Mouse (Mus musculus) liver (tissue): ENCODE measurements at regions not wholly inside any gene's neighbourhood (a gene's known extent, or its start where the extent isn't known, plus 50 kb on each side); places are given as distances from the start of the nearest gene placed in this dataset.

Experiments
- DNase-seq: peaks from one replicate; pipeline ENCODE4 v3.0.0-alpha.2; 2020; ENCODE audit warnings: mixed read lengths

GRCm38 (mm10) chr6:16572828-16573227, 325.4 kb downstream of the Tfec start:
- DNase-seq: no peak

- no peak for DNase-seq
Measured at GRCm38 (mm10) chr6:16551945-16552673, 346.1 kb downstream of the Tfec start.

GRCm38 (mm10) chr6:16551131-16551530, 347.1 kb downstream of the Tfec start:
- no peak for DNase-seq

- peak; percentile 6 for DNase-seq
Measured at GRCm38 (mm10) chr6:16550445-16550844, 347.8 kb downstream of the Tfec start.

- DNase-seq: no peak
Measured at GRCm38 (mm10) chr6:16514054-16514453, 384.2 kb downstream of the Tfec start.

- no peak for DNase-seq
Measured at GRCm38 (mm10) chr6:16513541-16513940, 384.7 kb downstream of the Tfec start.

GRCm38 (mm10) chr6:16503836-16504235, 394.4 kb downstream of the Tfec start:
- DNase-seq: no peak

- no peak for DNase-seq
Measured at GRCm38 (mm10) chr6:16487015-16487630, 411.1 kb downstream of the Tfec start.

- DNase-seq: no peak
Measured at GRCm38 (mm10) chr6:16483295-16483694, 414.9 kb downstream of the Tfec start.

GRCm38 (mm10) chr6:16468693-16469375, 429.4 kb downstream of the Tfec start:
- no peak for DNase-seq

- DNase-seq: no peak
Measured at GRCm38 (mm10) chr6:16458279-16458678, 440.0 kb downstream of the Tfec start.
